Mouse (Mus musculus): ENCODE data around the gene Adamts14.

Adamts14 gene

GRCm38 (mm10) chr10:61179927-61180326 is 93.3 kb downstream of the Adamts14 start:
- DNase-seq (ENCODE audit: low spot score in 2 of 2) = no peak

GRCm38 (mm10) chr10:61178687-61179086 is 94.6 kb downstream of the Adamts14 start:
- no peak for DNase-seq (ENCODE audit: low spot score in 2 of 2)

GRCm38 (mm10) chr10:61177751-61178150 is 95.5 kb downstream of the Adamts14 start:
- no peak for DNase-seq (ENCODE audit: low spot score in 2 of 2)

- no peak for DNase-seq (ENCODE audit: low spot score in 2 of 2)
Measured at GRCm38 (mm10) chr10:61176221-61176790, 96.9 kb downstream of the Adamts14 start.

- peak; percentile 22 to 25 for DNase-seq (ENCODE audit: low spot score in 2 of 2)
Measured at GRCm38 (mm10) chr10:61175442-61176204, 97.6 kb downstream of the Adamts14 start.

GRCm38 (mm10) chr10:61174711-61175441 is 98.4 kb downstream of the Adamts14 start:
- DNase-seq (ENCODE audit: low spot score in 2 of 2) = no peak

- no peak for DNase-seq (ENCODE audit: low spot score in 2 of 2)
Measured at GRCm38 (mm10) chr10:61172496-61172895, 100.7 kb downstream of the Adamts14 start.

GRCm38 (mm10) chr10:61171654-61172053 is 101.6 kb downstream of the Adamts14 start, which contains the start of gene Tbata:
Tbata (plus strand) TSS chr10:61171954.
- DNase-seq (ENCODE audit: low spot score in 2 of 2) = no peak

GRCm38 (mm10) chr10:61168393-61168792 is 104.8 kb downstream of the Adamts14 start:
- no peak for DNase-seq (ENCODE audit: low spot score in 2 of 2)

GRCm38 (mm10) chr10:61167333-61168096 is 105.7 kb downstream of the Adamts14 start:
- no peak for DNase-seq (ENCODE audit: low spot score in 2 of 2)

GRCm38 (mm10) chr10:61162366-61162765 is 110.9 kb downstream of the Adamts14 start:
- DNase-seq (ENCODE audit: low spot score in 2 of 2) = no peak

- no peak for DNase-seq (ENCODE audit: low spot score in 2 of 2)
Measured at GRCm38 (mm10) chr10:61160671-61161070, 112.6 kb downstream of the Adamts14 start.

- no peak for DNase-seq (ENCODE audit: low spot score in 2 of 2)
Measured at GRCm38 (mm10) chr10:61160089-61160488, 113.1 kb downstream of the Adamts14 start.

GRCm38 (mm10) chr10:61158594-61158993 is 114.6 kb downstream of the Adamts14 start:
- no peak for DNase-seq (ENCODE audit: low spot score in 2 of 2)

- no peak for DNase-seq (ENCODE audit: low spot score in 2 of 2)
Measured at GRCm38 (mm10) chr10:61156453-61156852, 116.8 kb downstream of the Adamts14 start.

- DNase-seq (ENCODE audit: low spot score in 2 of 2) = no peak
Measured at GRCm38 (mm10) chr10:61155611-61156010, 117.6 kb downstream of the Adamts14 start.

GRCm38 (mm10) chr10:61152131-61152530 is 121.1 kb downstream of the Adamts14 start:
- DNase-seq (ENCODE audit: low spot score in 2 of 2) = no peak

GRCm38 (mm10) chr10:61150616-61151015 is 122.6 kb downstream of the Adamts14 start:
- no peak for DNase-seq (ENCODE audit: low spot score in 2 of 2)

- DNase-seq (ENCODE audit: low spot score in 2 of 2) = no peak
Measured at GRCm38 (mm10) chr10:61149476-61149875, 123.8 kb downstream of the Adamts14 start.

GRCm38 (mm10) chr10:61147157-61148040 is 125.8 kb downstream of the Adamts14 start, which contains the start of gene Sgpl1:
Sgpl1 (minus strand) TSS chr10:61147703.
- peak; percentile 86 to 89 for DNase-seq (ENCODE audit: low spot score in 2 of 2)

Data from frontal cortex, postnatal 36 days (tissue).